In genomic region chr4:152086505-152087210, GRCm38 (mm10) we compare ENCODE assay signal across 8 mouse cellular contexts. TPM values are rescaled to one million over a fixed set of nuclear protein-coding genes. Genes with fewer than 3 reads are reported as not detected.
DNase-seq lines count a peak whose midpoint lies in the region; ATAC-seq and TF ChIP-seq lines count a peak whose summit lies in the region.

No protein-coding gene starts in this region.

- no peak for TF ChIP-seq POLR2A in lung, adult 2 months (IDR thresholded peaks at IDR 0.05; ENCODE audit: borderline replicate concordance, extremely low read depth, low read depth, low read length)
- TF ChIP-seq POLR2A in olfactory bulb, adult 2 months (IDR thresholded peaks at IDR 0.05; ENCODE audit: insufficient read depth, low read depth, low read length), result no peak

- ATAC-seq in common myeloid progenitor, adult 5-6 weeks (replicated peaks; ENCODE audit: low read depth, poor library complexity, severe bottlenecking), result peak; percentile 36

- H3K4me3 ChIP-seq in layer of hippocampus, adult 2 months, result peak overlapping the region; percentile 88
- H3K4me3 ChIP-seq in lung, adult 2 months (replicated peaks; ENCODE audit: extremely low read depth, low read depth, low read length), result peak overlapping the region; percentile 77
- H3K4me3 ChIP-seq in olfactory bulb, adult 2 months (ENCODE audit: insufficient read depth, low read depth, low read length), result peak overlapping the region; percentile 71

- H3K27ac ChIP-seq in layer of hippocampus, adult 2 months, result peak overlapping the region; percentile 98
- peak overlapping the region; percentile 24; the same call in 1 of the 2 replicates for H3K27ac ChIP-seq in olfactory bulb, adult 2 months (ENCODE audit: insufficient read depth, low read depth, low read length)

- DNase-seq in layer of hippocampus, adult 2 months (ENCODE audit: low spot score in 2 of 2), result peak in 1 of 2 experiments; percentile 67
- no peak for DNase-seq in layer of hippocampus, adult 9-11 months
- DNase-seq in heart, adult 9 months (ENCODE audit: low spot score in 2 of 2), result peak; percentile 48 to 59
- peak; percentile 61 to 62 for DNase-seq in kidney, adult 8-10 months
- peak; percentile 72 for DNase-seq in lung, adult 2 months
- DNase-seq in thymus, postnatal 4 days, result peak; percentile 81

- peaks cover 8% of the 10 kb centered on the region; the same call in 1 of the 2 replicates for H3K4me1 ChIP-seq in lung, adult 2 months (ENCODE audit: control insufficient read depth, insufficient read depth, low read length)
- peaks cover 30% of the 10 kb centered on the region for H3K4me1 ChIP-seq in olfactory bulb, adult 2 months (ENCODE audit: control insufficient read depth, insufficient read depth, low read length)

- whole genome bisulfite sequencing in lung, adult 2 months, result under 1% methylated on average over 78 of the region's 92 CpGs
- under 1% methylated on average over 83 of the region's 92 CpGs for WGBS in olfactory bulb, adult 2 months

- TF ChIP-seq CTCF in layer of hippocampus, adult 2 months (conservative IDR thresholded peaks at IDR 0.05), result no peak
- TF ChIP-seq CTCF in lung, adult 2 months (IDR thresholded peaks at IDR 0.05; ENCODE audit: insufficient read depth, low read length), result no peak
- TF ChIP-seq CTCF in olfactory bulb, adult 2 months (IDR thresholded peaks at IDR 0.05; ENCODE audit: insufficient read depth, low read depth, low read length), result no peak

RNA-seq across cellular contexts. Expression of gene Plekhg5, which starts 14.4 kb away (rescaled TPM):
- total RNA-seq in layer of hippocampus, adult 2 months (2021), result 100 to 1,000 TPM; 163 to 164 TPM
- total RNA-seq in common myeloid progenitor, adult 5-6 weeks (2017), result 6.0 and 7.2 TPM in 2 replicates
- polyA plus RNA-seq in lung, adult 2 months (2012; rRNA removed), result 46.7 and 49.9 TPM in 2 replicates
- polyA plus RNA-seq in olfactory bulb, adult 2 months (2012; ENCODE audit: insufficient read depth, insufficient read length, low replicate concordance, missing spikeins), result not detected in 2 replicates

RNA-seq across cellular contexts. Expression of gene Tnfrsf25, which starts 29.1 kb away (rescaled TPM):
- total RNA-seq in layer of hippocampus, adult 2 months (2021), result 10 to 100 TPM; 22.7 to 48.4 TPM
- total RNA-seq in common myeloid progenitor, adult 5-6 weeks (2017), result not detected in 2 replicates
- 8.1 and 12.7 TPM in 2 replicates for polyA plus RNA-seq in lung, adult 2 months (2012; rRNA removed)
- not detected in 2 replicates for polyA plus RNA-seq in olfactory bulb, adult 2 months (2012; ENCODE audit: insufficient read depth, insufficient read length, low replicate concordance, missing spikeins)

RNA-seq across cellular contexts. Expression of gene Nol9, which starts 47.5 kb away (rescaled TPM):
- 10 to 100 TPM; 19.9 to 21.0 TPM for total RNA-seq in layer of hippocampus, adult 2 months (2021)
- total RNA-seq in common myeloid progenitor, adult 5-6 weeks (2017), result 25.7 and 35.7 TPM in 2 replicates
- 16.7 and 18.2 TPM in 2 replicates for polyA plus RNA-seq in lung, adult 2 months (2012; rRNA removed)
- not detected in 2 replicates for polyA plus RNA-seq in olfactory bulb, adult 2 months (2012; ENCODE audit: insufficient read depth, insufficient read length, low replicate concordance, missing spikeins)

RNA-seq across cellular contexts. Expression of gene Tas1r1, which starts 48.3 kb away (rescaled TPM):
- under 1 TPM; 0.69 to 0.76 TPM for total RNA-seq in layer of hippocampus, adult 2 months (2021)
- total RNA-seq in common myeloid progenitor, adult 5-6 weeks (2017), result 0.49 and 1.5 TPM in 2 replicates
- polyA plus RNA-seq in lung, adult 2 months (2012; rRNA removed), result 0.08 TPM in 1 of 2 replicates, not detected in the other
- polyA plus RNA-seq in olfactory bulb, adult 2 months (2012; ENCODE audit: insufficient read depth, insufficient read length, low replicate concordance, missing spikeins), result not detected in 2 replicates

RNA-seq across cellular contexts. Expression of gene Zbtb48, which starts 59.2 kb away (rescaled TPM):
- total RNA-seq in layer of hippocampus, adult 2 months (2021), result 10 to 100 TPM; 12.7 to 16.9 TPM
- 7.4 and 10.7 TPM in 2 replicates for total RNA-seq in common myeloid progenitor, adult 5-6 weeks (2017)
- polyA plus RNA-seq in lung, adult 2 months (2012; rRNA removed), result 15.9 and 21.6 TPM in 2 replicates
- polyA plus RNA-seq in olfactory bulb, adult 2 months (2012; ENCODE audit: insufficient read depth, insufficient read length, low replicate concordance, missing spikeins), result not detected in 2 replicates

Comparison
In these comparisons a context has a peak if more than half of its experiments do, and no peak if none do; other contexts are left out.
1. RNA of gene Plekhg5, which starts 14.4 kb away (total RNA-seq): 163 to 164 TPM in layer of hippocampus, adult 2 months; 6.0 to 7.2 TPM in common myeloid progenitor, adult 5-6 weeks; every median in the first group is over 10 times any median in the second.
2. RNA of gene Tnfrsf25, which starts 29.1 kb away (total RNA-seq): 22.7 to 48.4 TPM in layer of hippocampus, adult 2 months; not detected in common myeloid progenitor, adult 5-6 weeks; every median in the first group is over 10 times any median in the second.
3. Peak in every context shown above with its lines, with median percentiles within 50 percentile points of each other: H3K4me3 ChIP-seq.